Mouse (Mus musculus) cerebellum, adult 2 months (tissue): ENCODE measurements around the gene Tmem258. TPM values are rescaled to one million over a fixed set of nuclear protein-coding genes. Genes with fewer than 3 reads are reported as not detected.
A peak's percentile ranks its signal among the peaks of the same experiment; 100 is the strongest.

Experiments
- DNase-seq, 2 experiments: peaks; one replicate each; pipeline ENCODE4 v3.0.0; 2021
- H3K27ac ChIP-seq: fragments of 200-500 bp; 2 replicates; pipeline ENCODE4 v1.5.1; 2012; ENCODE audit warnings: low read length, control low read depth, inconsistent platforms; ENCODE audit not compliant: insufficient read depth
- H3K27me3 ChIP-seq: fragments of 200-500 bp; 2 replicates; pipeline ENCODE4 v1.6.1; 2012; ENCODE audit warnings: inconsistent platforms, mild to moderate bottlenecking, low read length, moderate library complexity; ENCODE audit not compliant: control insufficient read depth, insufficient read depth
- H3K4me1 ChIP-seq: fragments of 200-500 bp; 2 replicates; pipeline ENCODE4 v1.6.1; 2011; ENCODE audit warnings: low read length; ENCODE audit not compliant: control insufficient read depth, insufficient read depth
- H3K4me3 ChIP-seq: fragments of 200-500 bp; replicated peaks from 2 replicates; pipeline ENCODE3; 2011; ENCODE audit warnings: mild to moderate bottlenecking, low read depth, low read length, control low read depth; ENCODE audit not compliant: insufficient read depth
- CTCF ChIP-seq: fragments of 200-500 bp; IDR thresholded peaks from 2 replicates; pipeline ENCODE4 v1.5.1; 2011; ENCODE audit warnings: low read depth, mild to moderate bottlenecking, control low read depth, low read length, moderate library complexity, borderline replicate concordance; ENCODE audit not compliant: insufficient read depth
- POLR2A ChIP-seq: fragments of 200-500 bp; IDR thresholded peaks from 2 replicates; pipeline ENCODE4 v1.6.1; 2011; ENCODE audit warnings: low read length, control low read depth, borderline replicate concordance; ENCODE audit not compliant: insufficient read depth
- WGBS: fragments of 180-500 bp; shearing (Covaris S2); methylation state at CpG from one replicate; pipeline ENCODE4 v1.1.7; 2018; 5-methylcytosine and 5-hydroxymethylcytosine counted together
- polyA plus RNA-seq: library from polyadenylated mRNA; depleted of rRNA; stranded (reverse); fragments of >200 nt; gene quantifications from 2 replicates; pipeline ENCODE4 v1.2.3, GENCODE M21; 2012

Gene Tmem258
- polyA plus RNA-seq, 1 experiment = 59.2 TPM

DNA sequence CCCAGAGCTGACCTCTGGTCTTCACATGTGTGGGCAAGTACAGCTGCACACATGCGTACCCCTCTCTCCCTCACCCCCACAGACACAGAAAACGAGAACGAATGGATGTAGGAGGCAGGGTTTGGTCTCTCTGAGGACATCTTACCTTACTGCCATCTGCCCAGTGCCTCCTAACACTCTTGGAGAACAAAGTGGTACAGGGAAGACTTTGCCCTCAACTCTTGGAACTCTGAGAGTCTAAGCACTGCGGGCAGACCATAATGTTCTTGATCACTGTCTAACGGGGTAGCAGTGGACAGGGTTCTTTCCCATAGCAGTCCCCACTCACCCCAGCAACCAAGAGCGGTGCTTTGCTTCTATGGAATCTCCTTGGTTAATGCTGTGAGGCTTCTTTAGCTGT is 14.8 kb upstream of the Tmem258 start:
- Histone ChIP-seq H3K27me3 (no peaks in the 10 kb centered on the region), H3K4me1 (peaks cover 13% of the 10 kb centered on the region), H3K27ac (no peak overlapping the region), H3K4me3 (no peak overlapping the region)
- WGBS = 78% methylated on average over 6 of the region's 6 CpGs
- TF ChIP-seq POLR2A (no peak), CTCF (no peak)
- DNase-seq = no peak

DNA sequence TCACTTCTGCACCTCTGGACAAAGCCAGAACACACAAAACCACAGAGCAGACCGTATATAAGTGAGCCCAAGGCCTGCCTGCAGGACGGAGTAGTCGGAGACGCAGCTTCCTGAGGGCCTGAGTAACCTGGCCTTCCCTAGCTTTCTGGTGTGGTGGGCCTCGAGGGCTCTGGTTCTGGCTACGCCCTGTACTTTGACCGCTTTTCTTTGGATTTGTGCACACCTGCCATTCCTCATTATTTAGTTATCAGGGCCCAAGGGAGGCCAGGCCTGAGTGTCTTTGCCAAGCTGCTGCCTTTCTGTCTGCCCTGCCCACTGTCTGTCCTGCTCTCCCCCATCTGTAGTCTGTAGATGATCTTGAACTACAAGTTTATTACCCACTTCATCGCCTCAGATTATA is 13.9 kb upstream of the Tmem258 start:
- Histone ChIP-seq H3K27me3 (no peaks in the 10 kb centered on the region), H3K27ac (no peak overlapping the region), H3K4me1 (peaks cover 11% of the 10 kb centered on the region), H3K4me3 (no peak overlapping the region)
- TF ChIP-seq CTCF (no peak), POLR2A (no peak)
- no peak for DNase-seq
- WGBS = 79% methylated on average over 8 of the region's 8 CpGs

DNA sequence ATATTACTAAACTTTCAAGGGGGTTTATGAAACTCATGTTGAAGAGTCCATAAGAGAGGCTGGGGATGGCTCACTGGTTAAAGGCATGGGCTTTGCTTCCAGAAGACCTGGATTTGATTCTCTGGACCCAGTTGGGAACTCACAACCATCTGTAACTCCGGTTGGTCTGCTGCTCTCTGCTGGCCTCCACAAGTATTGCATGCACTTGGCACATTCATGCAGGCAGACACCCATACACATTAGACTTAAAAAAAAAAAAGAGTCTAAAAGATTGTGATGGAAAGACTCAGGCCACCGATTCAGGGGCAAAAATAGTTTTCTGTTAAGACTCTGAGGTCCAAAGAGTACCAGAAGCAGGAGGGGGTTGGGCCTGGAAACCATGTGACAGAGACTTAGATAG is 13.0 kb upstream of the Tmem258 start:
- TF ChIP-seq POLR2A (no peak), CTCF (peak; percentile 57; the same call in 1 of the 2 replicates)
- DNase-seq = peak; percentile 42 to 53
- Histone ChIP-seq H3K27ac (no peak overlapping the region), H3K27me3 (no peaks in the 10 kb centered on the region), H3K4me3 (no peak overlapping the region), H3K4me1 (peaks cover 11% of the 10 kb centered on the region)
- WGBS = 43% methylated on average over 2 of the region's 2 CpGs

- no peaks in the 10 kb centered on the region for H3K27me3 ChIP-seq
- WGBS = 78% methylated on average over 7 of the region's 7 CpGs
- H3K4me3 ChIP-seq = no peak overlapping the region
- TF ChIP-seq POLR2A (no peak), CTCF (no peak)
- DNase-seq = no peak
- H3K4me1 ChIP-seq = peaks cover 11% of the 10 kb centered on the region
- H3K27ac ChIP-seq = no peak overlapping the region
Measured at GRCm38 (mm10) chr19:10191326-10191725, 12.5 kb upstream of the Tmem258 start.

- TF ChIP-seq CTCF (no peak), POLR2A (no peak)
- Histone ChIP-seq H3K27me3 (no peaks in the 10 kb centered on the region), H3K4me1 (no peaks in the 10 kb centered on the region), H3K27ac (no peak overlapping the region), H3K4me3 (no peak overlapping the region)
- 78% methylated on average over 11 of the region's 11 CpGs for WGBS
- DNase-seq = no peak
Measured at GRCm38 (mm10) chr19:10194337-10194736, 9.5 kb upstream of the Tmem258 start.

DNA sequence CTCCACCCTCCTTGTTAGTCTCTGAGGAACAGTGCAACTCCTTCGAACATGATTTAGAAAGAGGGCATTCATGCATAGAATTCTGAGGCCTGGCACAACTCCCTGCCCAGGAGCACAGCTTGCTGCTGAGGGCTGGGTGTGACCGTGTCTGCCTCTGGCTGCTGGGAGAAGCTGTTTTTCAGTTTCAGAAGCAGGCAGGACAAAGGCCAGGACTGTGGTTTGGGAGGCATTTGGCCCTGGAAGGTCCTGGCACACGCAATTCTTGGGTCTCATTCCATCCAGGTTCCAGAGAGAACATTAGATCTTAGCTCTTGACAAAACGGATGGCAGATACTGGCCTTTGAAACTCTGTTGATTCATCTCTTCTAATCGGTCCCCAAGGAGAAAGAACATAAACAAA is 8.6 kb upstream of the Tmem258 start:
- no peaks in the 10 kb centered on the region for H3K4me1 ChIP-seq
- no peak overlapping the region for H3K4me3 ChIP-seq
- no peak for DNase-seq
- H3K27ac ChIP-seq = no peak overlapping the region
- H3K27me3 ChIP-seq = no peaks in the 10 kb centered on the region
- WGBS = 36% methylated on average over 5 of the region's 5 CpGs
- no peak for TF ChIP-seq CTCF
- TF ChIP-seq POLR2A = no peak

DNA sequence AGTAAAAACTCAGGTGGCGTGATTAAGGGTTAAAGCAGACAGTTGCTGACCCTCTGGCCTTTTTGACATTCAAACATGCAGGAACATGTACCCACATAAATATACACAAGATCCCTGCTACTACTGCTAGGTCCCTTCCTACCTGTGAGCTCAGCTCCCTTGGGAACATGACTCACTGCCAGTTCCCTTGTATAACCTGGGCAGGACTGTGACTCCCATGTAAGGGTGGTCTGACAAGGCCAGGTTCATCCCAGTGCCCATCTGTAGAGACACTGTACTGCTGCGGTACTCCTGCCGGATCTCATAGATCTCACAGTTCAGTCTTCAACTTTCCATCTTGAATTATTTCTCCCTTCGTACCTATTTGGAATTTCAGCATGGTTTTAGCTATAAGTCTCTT is 6.7 kb upstream of the Tmem258 start:
- WGBS = 90% methylated on average over 4 of the region's 4 CpGs
- Histone ChIP-seq H3K27ac (no peak overlapping the region), H3K4me1 (no peaks in the 10 kb centered on the region), H3K27me3 (no peaks in the 10 kb centered on the region), H3K4me3 (no peak overlapping the region)
- no peak for DNase-seq
- TF ChIP-seq CTCF (no peak), POLR2A (no peak)

GRCm38 (mm10) chr19:10198286-10198685 is 5.5 kb upstream of the Tmem258 start:
- H3K4me3 ChIP-seq = no peak overlapping the region
- H3K27me3 ChIP-seq = no peaks in the 10 kb centered on the region
- TF ChIP-seq POLR2A (no peak), CTCF (no peak)
- no peak overlapping the region for H3K27ac ChIP-seq
- 78% methylated on average over 2 of the region's 2 CpGs for WGBS
- no peak for DNase-seq
- H3K4me1 ChIP-seq = no peaks in the 10 kb centered on the region
